Mouse (Mus musculus) forelimb bud, embryonic 11.5 days (tissue): Measurements from ENCODE around the gene Misp.

Source experiments
- DNase-seq: peaks from one replicate; pipeline ENCODE4 v3.0.0-alpha.2; 2012; ENCODE audit warnings: low read depth, low spot score

Misp gene

DNA sequence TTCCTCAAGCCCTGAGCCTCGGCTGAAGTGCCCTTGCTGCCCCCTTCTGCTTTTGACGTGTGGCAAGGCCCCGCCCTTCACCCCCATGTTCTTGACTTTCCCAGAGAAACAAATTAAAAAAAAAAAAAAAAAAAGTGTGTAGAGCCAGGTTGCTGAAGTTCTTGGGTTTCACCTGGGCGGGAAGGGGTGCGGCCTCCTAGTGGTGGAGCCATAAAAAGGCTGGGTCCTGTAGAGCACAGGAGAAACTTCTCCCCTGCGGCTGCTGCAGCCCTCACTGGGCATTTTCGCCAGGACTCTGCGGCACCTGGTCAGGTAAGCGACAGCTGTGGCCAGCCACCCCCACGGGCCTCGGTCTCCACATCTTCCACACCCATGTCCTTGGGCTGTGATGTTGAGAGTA lies at the start of gene Misp:
Misp (plus strand) TSS at position 208 of the 400 bp plus-strand sequence.
- DNase-seq, result no peak

DNA sequence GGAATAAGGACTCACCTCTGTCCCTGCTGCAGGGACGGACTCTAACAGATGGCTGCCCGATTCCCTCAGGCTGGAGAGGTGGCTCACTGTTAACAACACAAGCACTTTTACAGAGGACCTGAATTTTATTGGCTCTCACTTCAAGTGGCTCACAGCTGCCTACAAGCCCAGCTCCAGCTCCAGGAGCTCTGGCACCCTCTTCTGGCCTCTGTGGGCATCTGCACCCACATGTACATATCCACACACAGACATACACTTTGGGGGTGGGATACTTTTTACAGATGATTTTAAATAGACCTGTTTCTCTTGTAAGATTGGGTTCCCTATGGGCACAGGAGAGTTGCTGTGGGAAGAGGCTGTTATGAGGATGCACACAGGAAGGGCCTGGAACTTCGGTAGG lies 48.5 kb upstream of the Misp start:
- no peak for DNase-seq

DNA sequence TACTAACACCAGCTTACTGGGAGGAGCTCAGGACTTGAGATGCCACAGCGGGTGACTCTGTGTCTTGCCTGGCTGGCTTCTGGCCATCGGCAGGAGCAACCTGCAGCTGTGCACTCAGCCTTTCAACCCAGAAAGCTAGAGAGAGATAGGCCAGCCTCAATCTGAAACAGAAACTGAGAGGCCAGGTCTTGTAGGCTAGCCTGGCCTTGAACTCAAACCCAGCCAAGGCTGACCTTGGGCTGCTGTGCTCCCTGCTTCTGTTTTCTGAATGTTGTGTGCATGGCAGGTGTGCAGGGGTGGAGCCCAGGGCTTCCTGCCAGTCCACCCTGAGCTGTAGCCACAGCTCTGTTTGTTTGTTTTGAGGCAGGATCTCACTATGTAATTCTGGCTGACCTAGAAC lies 47.6 kb upstream of the Misp start:
- DNase-seq, result no peak

DNA sequence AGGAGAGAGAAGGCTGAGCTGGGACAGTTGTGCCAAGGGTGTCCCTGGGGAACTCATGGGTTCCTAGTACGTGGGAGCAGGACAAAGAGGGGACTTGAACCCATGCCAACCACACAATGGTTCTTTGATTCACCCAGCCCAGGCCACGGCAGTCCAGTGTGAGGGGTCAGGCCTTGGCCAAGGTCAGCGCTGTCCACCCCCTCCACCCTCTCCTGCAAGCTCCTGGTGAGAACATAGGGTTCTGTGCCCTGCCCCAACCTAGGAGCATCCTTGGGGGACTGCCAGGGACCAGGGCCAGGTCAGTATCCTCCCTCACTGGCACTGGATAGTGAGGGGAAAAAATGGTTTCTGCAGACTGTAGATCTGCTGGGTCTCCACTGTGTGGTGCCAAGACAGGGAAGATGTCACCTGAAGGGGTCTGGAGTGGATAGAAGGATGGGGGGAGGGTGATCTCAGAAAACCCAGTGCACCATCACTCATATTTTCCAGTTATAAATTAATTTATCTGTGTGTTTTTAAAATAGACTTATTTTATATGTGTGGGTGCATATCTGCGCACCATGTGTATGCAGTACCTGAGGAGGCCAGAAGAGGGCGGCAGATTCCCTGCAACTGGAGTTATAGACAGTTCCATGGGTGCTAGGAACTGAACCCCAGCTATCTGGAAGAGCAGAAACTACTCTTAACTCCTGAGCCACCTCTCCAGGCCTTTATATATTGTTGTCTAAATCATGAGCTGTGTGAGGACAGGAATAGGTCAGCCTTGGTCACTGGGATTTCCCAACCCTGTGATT lies 46.1 kb upstream of the Misp start:
- DNase-seq, result no peak

- no peak for DNase-seq
Observed at GRCm38 (mm10) chr10:79777103-79777531, 43.7 kb upstream of the Misp start, which contains the start of gene Fstl3. TSS of gene Fstl3 (plus strand) at chr10:79777272.

- DNase-seq, result no peak
Observed at GRCm38 (mm10) chr10:79778006-79778405, 42.8 kb upstream of the Misp start.

DNA sequence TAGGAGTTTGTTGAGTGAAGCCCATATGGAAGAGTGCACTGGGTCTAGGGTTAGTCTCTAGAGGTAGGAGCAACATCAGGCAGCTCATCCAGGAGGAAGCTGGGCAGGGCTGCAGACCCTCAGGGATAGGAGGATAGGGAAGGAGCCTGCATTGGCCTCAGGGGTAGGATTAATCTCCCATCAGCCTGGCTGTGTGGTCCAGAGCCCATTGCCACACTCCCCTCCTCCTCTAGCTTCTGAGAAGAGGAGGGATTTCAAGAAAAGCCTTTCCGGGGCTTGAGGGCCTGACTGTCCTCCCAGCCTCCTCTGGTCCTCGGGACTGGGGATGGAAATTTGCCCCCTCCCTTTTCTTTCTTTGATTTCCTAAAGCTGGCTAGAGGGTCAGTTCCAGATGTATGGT lies 41.6 kb upstream of the Misp start:
- no peak for DNase-seq

DNA sequence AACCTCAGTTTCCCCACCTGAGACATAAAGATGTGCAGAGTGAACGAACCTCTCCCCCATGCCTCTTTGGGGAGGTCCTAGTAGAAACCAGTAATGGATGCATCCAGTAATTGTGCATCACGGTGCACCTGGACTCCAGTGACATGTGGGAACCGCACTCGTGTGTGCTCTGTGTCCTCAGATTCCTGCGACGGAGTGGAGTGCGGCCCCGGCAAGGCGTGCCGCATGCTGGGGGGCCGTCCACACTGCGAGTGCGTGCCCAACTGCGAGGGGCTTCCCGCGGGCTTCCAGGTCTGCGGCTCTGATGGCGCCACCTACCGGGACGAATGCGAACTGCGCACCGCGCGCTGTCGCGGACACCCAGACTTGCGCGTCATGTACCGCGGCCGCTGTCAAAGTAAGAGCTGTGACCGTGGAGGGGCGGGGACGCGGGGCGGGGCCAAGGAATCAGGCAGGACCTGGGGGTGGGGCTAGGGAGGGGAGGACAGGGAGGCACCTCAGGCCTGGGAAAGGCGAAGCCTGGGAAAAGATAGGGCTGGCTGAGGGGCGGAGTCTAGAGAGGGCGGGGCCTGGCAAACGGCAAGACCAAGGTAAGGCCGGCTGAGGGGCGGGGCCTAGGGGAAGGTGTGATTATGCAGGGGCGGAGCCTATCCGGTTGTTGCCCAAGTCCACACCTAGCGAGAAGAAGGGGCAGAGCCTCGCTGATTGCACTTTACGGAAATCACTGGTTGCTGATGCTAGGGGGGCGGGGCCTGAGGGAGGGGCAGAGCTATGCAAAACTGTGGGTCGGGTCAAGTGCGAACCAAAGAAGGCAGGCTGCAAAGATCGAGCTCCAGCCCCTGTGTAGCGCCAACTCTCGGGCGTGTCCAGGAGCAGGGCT lies 40.8 kb upstream of the Misp start:
- peak; percentile 95 for DNase-seq

DNA sequence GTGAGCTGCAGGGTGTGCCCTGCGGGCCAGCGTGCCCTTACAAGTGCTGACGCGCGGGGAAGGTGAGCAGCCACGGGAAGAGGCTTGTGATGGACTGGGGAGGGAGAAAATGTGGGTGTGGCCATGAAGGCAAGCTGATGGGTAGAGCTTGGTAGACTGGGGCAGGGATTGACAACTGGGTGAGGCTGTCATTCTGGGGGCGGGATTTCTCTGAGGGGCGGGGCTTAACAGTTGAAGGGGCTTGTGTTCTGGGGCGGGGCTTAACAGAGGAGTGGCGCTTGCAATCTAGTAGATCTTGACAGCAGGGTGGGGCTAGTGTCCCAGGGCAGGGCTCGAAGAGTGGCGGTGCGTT lies 40.1 kb upstream of the Misp start:
- DNase-seq, result no peak

GRCm38 (mm10) chr10:79781139-79781538 lies 39.6 kb upstream of the Misp start:
- no peak for DNase-seq

DNA sequence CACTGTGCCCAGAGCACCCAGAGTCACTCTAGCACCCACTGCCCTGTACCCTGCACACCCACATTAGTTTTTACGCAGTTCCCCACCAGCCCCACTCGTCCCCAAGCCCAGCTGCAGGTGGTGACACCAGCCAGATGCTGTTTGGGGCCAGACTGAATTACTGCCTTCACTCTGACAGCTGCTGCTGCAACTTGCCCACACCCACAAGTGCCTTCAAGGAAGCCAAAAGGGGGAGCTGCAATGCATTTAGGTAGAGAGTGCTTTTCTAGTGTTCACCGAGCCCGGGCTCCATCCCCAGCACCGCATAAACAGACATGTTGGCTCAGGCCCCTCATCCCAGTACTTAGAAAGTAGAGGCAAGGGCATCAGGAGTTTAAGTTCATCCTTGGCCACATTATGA lies 38.8 kb upstream of the Misp start:
- DNase-seq, result no peak

- no peak for DNase-seq
Observed at GRCm38 (mm10) chr10:79783050-79783449, 37.7 kb upstream of the Misp start.

- no peak for DNase-seq
Observed at GRCm38 (mm10) chr10:79783920-79784800, 36.6 kb upstream of the Misp start.

DNA sequence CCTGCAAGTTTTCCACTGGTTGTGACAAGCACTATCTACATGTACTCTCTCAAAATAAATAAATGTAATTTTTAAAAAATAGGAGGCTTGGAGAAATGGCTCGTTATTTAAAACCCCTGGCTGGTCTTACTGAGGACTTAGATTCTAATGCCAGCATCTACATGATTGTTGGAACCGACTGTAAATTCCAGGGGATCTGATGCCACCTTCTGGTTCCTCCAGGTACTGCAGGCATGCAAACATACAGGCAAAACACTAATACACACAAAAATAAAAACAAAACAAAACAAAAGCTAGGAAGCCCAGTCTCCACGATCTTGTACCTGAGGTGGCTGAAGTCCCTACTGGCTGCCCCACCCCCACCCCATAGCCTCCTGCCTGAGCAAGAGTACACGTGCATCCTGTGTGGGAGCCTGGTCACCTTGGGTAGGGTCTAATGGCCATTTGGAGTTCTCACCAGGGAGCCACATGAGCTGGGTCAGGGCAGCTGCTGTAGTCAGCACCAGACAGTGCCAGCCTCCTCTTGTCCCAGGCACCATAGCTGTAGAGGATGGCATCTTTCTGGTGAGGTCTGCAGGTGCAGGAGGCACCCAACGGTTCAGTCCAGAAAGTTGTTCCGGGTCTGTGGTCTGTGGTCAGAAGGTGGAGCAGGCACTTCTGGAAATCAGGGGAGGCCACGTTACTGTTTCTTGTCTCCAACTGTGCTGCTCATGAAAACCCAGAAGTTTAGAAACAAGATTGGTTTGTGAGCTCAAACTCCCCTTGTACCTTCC lies 32.2 kb upstream of the Misp start:
- DNase-seq, result peak; percentile 75

DNA sequence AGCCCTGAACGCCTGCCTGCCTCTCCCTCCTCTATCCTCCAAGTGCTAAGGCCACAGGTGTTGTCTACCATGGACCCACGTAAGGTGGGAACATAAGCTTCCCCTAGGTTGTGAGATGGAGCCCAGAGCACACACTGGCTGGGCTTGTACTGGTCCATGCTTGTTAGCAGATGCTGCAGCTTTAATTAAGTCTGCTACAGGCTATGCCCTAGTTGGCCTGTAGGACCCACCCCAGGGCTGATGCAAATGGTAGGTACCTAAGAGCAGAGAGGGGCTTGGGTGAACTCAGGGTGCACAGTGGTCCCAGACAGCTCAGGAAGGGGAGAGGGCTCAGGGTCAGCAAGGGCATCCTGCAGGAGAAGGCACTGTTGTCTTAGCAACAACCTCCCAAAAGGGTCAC lies 31.2 kb upstream of the Misp start:
- no peak for DNase-seq

DNA sequence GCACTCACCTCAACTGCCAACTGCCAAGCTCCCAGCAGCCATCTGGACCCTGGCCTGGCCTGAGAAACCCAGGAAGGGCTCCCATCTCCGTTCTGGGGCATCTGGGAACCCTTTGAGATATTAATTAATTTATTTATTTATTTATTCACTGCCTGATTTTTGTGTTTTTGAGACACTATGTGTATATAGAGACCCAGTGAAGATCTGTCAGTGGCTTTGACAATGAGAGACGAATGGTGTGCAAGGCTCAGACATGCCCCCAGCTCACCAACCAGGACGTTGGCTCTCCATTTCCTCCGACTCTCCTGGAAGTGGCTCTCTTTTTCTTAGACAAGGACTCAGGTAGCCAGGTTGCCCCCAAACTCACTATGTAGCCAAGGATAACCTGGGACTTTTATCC lies 29.9 kb upstream of the Misp start, which contains the start of gene Prss57:
Prss57 (minus strand) TSS at position 101 of the 400 bp plus-strand sequence.
- DNase-seq, result no peak

DNA sequence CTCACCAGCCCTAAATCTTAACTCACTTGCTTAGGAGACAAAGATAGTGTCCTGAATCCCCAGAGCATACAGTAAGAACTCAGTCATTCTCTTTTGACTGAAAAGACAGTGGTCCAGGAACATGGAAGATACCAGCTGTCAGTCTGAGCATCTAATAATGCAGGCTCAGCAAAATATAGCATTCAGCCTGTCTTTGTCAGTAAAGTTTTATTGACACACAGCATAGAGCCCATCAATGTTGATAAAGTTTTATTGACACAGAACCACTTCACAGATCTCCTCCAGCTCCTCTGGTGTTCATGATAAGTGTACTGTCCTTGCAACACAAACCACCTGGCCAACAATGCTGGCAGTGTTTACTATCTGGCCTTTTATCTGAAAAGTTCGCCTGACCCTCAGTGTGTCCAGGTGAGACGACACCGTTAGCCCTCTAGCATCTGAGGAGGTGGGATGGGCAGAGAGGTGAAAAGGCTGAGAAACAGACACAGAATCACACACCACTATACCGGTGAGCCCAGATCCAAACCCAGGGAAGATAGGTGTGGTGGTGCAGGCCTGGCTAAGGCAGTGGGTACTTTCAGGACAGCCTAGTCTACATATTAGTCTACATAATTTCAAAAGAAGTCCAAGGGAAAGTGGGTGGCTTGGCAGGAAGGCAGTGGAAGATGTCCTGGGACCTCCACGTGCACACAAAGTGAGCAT lies 28.3 kb upstream of the Misp start:
- DNase-seq, result no peak

DNA sequence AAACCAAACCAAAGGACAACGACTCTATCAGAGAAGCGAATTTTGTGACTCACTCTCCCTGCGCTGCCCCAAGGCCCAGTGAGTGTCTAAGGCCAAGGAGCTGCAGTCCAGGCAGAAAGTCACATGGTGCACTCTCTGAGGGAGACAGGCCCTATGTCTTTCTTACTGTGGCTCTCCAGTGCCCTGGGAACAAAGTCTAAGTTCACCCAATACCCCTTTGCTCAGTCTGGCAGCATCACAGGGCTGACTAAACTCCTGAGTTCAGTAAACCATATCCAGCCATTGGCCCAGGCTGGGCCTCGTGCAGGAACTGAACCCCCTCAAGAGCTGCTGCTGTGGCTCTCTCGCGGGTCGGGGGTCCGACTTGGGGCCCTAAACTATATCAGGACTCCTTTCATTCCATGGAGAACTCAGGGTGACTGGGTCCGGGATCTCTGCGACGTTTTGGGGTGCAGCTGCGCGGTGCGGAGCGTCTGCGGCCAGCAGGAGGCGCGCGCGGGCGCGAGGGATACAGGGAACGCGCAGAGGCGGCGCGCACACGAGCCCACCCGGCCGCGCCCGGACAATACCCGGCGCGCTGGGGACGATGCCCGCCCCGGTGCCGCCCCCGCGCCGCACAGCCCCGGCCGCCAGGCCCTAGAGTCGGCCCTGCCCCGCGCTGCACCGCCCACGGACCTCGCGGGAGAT lies 27.6 kb upstream of the Misp start, which contains the start of gene Palm:
Palm (plus strand) TSS at position 522 of the 687 bp plus-strand sequence.
- peak; percentile 71 for DNase-seq

GRCm38 (mm10) chr10:79793738-79794490 lies 26.9 kb upstream of the Misp start:
- DNase-seq, result peak; percentile 35
